Mouse (Mus musculus) forebrain, embryonic 10.5 days (tissue): ENCODE results near the gene Rhag. TPM values are rescaled to one million over a fixed set of nuclear protein-coding genes. Genes with fewer than 3 reads are reported as not detected.

ENCODE experiments used
- DNase-seq: peaks from one replicate; pipeline ENCODE4 v3.0.0-alpha.2; 2017; ENCODE audit warnings: low spot score; ENCODE audit errors: extremely low spot score
- H3K27ac ChIP-seq: fragments of 300-500 bp; sonication (generic); 2 replicates; pipeline ENCODE4 v1.5.1; 2016; ENCODE audit warnings: mild to moderate bottlenecking
- H3K27me3 ChIP-seq: fragments of 300-500 bp; sonication (generic); 2 replicates; pipeline ENCODE4 v1.6.1; 2016; ENCODE audit warnings: mild to moderate bottlenecking; ENCODE audit not compliant: poor library complexity, severe bottlenecking
- H3K36me3 ChIP-seq: fragments of 300-500 bp; sonication (generic); replicated peaks from 2 replicates; pipeline ENCODE4 v1.6.1; 2016; ENCODE audit warnings: mild to moderate bottlenecking, moderate library complexity
- H3K4me1 ChIP-seq: fragments of 300-500 bp; sonication (generic); 2 replicates; pipeline ENCODE4 v1.6.1; 2016
- H3K4me3 ChIP-seq: fragments of 300-500 bp; sonication (generic); 2 replicates; pipeline ENCODE4 v1.5.1; 2016; ENCODE audit warnings: mild to moderate bottlenecking, moderate library complexity
- H3K9me3 ChIP-seq: fragments of 300-500 bp; sonication (generic); 2 replicates; pipeline ENCODE4 v1.6.1; 2016; ENCODE audit warnings: mild to moderate bottlenecking, moderate library complexity
- WGBS: fragments of 180-500 bp; shearing (Covaris S2); methylation state at CpG from one replicate; pipeline ENCODE4 v1.1.7; 2016; 5-methylcytosine and 5-hydroxymethylcytosine counted together
- polyA plus RNA-seq: library from polyadenylated mRNA; unstranded; fragments of >200 nt; fragmentation: Nextera tagmentation; extraction: Ambion mirVana; gene quantifications from 2 replicates; pipeline ENCODE4 v1.2.1, GENCODE M21; 2016

The Rhag gene
- 5.7 and 8.2 TPM in 2 replicates for polyA plus RNA-seq

DNA sequence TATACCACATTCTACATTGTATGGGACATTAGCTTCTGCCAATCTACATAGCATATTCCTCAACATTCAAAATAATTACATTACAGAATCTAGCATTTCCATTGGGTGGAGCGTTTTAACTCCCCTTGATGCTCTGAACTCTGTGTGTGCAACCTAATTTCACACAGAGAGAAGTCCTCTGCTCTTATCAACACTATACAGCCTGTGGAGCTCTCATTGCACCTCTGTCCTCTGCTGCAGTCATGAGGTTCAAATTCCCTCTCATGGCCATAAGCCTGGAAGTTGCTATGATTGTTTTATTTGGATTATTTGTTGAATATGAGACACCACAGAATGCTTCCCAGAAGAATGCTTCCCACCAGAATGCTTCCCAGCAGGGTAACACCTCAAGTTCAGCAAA, at the start of gene Rhag:
Gene Rhag (plus strand): TSS at position 193 of the 400 bp plus-strand sequence.
- no peaks in the 10 kb centered on the region for H3K4me1 ChIP-seq
- H3K27ac ChIP-seq: no peak within 1 kb of the TSS
- no peaks in the 10 kb centered on the region for H3K9me3 ChIP-seq
- no peak for DNase-seq
- H3K27me3 ChIP-seq: no peaks in the 10 kb centered on the region
- H3K36me3 ChIP-seq: no peaks in the 10 kb centered on the region
- H3K4me3 ChIP-seq: no peak within 1 kb of the TSS
- 72% methylated on average over 1 of the region's 1 CpGs for WGBS

DNA sequence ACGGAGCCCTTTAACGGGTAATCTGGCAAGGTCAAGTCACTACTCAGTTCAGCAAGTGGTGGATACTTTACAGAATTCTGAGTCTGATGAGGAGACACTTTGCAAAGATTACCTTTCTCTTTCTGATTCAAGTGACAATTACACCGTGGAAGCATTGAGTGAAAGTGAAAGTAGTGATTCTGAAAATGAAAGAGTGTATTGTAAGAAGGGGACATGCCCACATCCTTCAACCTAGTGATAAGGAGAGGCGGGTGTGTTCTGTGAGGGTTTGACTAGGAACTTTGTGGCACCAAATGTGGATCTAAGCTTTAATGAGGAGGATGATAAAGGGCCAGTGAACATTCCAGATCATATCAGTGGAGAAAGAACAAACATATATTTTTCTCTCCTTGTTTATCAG, 47.3 kb upstream of the Rhag start:
- no peak overlapping the region for H3K27ac ChIP-seq
- no peaks in the 10 kb centered on the region for H3K36me3 ChIP-seq
- no peak overlapping the region for H3K4me3 ChIP-seq
- no peaks in the 10 kb centered on the region for H3K9me3 ChIP-seq
- H3K4me1 ChIP-seq: no peaks in the 10 kb centered on the region
- no peak for DNase-seq
- no peaks in the 10 kb centered on the region for H3K27me3 ChIP-seq
- 84% methylated on average over 4 of the region's 4 CpGs for WGBS

DNA sequence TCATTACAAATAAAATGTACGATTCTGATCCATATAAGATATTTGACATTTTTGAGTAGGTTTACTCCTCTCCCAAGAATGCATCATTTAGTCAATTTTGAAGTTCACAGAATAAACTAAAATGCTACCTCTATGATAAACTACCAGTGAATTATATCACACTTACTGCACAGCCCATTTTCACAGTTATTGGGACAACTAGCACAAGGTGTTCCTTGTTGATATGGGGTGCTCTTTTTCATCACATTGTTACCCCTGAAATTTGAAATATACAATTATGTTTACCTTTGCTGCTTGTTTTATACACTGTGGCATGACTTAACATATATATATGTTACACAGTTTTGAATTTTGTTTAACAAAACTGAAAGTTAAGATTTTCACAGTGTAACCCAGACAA, 43.8 kb upstream of the Rhag start:
- 90% methylated on average over 1 of the region's 1 CpGs for WGBS
- H3K9me3 ChIP-seq: no peaks in the 10 kb centered on the region
- no peak overlapping the region for H3K27ac ChIP-seq
- no peak for DNase-seq
- no peak overlapping the region for H3K4me3 ChIP-seq
- no peaks in the 10 kb centered on the region for H3K27me3 ChIP-seq
- no peaks in the 10 kb centered on the region for H3K4me1 ChIP-seq
- H3K36me3 ChIP-seq: no peaks in the 10 kb centered on the region

DNA sequence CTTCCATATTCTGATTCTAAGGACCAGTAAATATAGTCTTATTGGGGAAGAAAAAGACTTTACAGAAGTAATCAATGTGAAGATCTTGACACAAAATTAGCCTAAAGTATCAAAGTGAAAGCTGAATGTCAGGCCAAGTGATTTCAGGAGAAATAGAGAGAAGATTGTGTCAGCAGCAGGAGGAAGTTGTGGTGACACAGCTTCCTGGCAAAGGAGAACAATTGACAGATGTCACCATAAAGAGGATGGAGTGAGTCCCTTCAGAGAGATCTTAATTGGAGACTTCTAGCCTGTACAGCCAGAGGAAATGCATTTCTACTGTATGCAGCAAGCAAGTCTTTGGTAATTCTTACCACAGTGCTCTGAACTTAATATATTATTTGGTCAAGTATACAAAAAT, 21.0 kb upstream of the Rhag start:
- Histone ChIP-seq H3K4me3 (no peak overlapping the region), H3K27me3 (no peaks in the 10 kb centered on the region), H3K36me3 (no peaks in the 10 kb centered on the region), H3K9me3 (no peaks in the 10 kb centered on the region), H3K4me1 (no peaks in the 10 kb centered on the region), H3K27ac (no peak overlapping the region)
- DNase-seq: no peak

DNA sequence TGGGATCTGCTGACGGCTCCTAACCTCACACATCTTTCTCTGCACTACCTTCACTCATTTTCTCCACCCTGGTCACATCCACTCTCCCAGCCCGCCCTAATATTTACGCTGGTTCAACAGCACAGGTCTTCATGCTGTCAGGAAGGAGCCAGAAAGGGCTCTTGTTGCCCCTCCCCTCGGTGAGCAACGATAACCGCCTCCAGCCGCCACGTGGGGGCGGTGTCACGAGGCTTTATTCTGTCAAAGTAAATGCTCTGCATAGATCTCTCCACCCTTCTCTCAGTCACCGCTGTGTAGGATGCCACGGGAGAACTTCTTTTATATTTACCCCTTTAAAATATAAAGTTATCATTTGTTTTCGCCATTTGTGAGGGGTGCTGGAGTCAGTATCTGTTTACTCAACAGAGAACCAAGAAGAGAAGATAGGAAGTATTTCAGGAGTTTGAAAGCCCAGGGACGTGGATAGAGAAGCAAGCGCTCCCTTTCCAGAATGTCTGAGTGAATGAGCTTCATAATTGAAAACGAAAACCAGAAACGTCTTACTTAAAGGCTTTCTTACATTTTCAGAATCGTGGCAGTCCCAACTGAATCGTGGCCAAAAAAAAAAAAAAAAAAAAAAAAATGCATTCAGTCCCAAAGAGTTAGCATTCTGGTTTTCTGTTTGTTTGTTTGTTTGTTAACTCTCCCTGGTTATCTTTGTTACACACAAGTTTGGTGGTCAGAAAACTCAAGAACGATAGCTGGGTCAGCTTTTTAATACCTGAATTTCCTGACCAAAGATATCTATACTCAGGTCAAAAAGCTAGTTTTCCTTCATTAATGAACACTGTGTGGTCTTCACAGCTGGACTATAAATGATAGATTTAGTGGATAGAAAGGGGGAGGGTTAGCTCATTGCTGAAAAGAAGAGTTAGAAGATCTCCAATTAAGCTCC, 16.7 kb upstream of the Rhag start:
- Histone ChIP-seq H3K4me1 (no peaks in the 10 kb centered on the region), H3K9me3 (no peaks in the 10 kb centered on the region), H3K27me3 (no peaks in the 10 kb centered on the region), H3K36me3 (no peaks in the 10 kb centered on the region), H3K4me3 (no peak overlapping the region), H3K27ac (no peak overlapping the region)
- 65% methylated on average over 20 of the region's 20 CpGs for WGBS
- DNase-seq: peak; percentile 16

DNA sequence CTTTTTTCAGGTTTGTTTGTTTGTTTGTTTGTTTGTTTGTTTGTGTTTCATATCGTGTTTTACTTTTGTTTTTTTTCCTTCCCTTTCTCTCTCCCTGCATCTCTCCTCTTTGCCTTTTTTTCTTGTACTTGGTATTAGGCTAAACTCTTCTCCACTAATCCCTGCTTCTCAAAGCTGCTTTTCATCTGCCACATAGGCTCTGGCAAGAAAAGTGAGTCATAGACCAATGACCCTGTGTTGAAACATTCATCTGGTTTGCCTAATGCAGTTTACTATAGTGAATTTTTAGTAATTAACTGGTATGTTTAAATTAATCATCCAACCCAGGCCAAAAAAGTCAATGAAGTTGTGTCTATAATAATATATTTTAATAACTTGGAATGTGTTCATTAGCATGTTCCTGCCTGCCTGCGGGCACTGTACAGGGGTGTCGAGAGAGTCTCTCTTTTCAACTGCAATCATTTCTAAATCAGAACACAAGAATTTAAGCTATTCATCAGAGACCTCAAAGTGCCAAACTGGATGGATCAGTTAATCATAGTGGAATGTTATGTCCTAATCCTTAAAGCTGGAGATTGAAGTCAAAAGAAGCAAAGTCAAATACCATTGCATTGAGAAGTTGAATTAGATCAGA, 8.1 kb upstream of the Rhag start:
- no peak for DNase-seq
- H3K27me3 ChIP-seq: no peaks in the 10 kb centered on the region

DNA sequence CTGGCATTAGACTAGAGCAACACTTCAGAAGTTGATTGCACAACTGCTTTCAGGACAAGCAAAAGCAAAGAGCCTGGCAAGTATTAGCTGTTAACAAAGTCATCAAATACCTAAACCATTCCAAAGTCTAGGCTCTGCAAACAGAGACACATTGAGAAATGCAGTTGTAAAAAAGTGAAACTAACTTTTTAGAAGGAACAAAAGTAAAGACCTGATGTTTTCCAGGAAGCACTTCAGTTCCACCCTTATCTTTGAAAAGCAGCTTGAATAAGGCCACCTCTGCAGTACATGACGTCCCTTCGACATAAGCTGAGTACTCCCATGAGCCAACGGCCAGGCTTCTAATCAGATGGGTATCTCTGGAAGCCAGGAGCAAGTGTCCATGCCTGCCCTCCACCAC, 4.4 kb upstream of the Rhag start:
- Histone ChIP-seq H3K4me1 (no peaks in the 10 kb centered on the region), H3K4me3 (no peak overlapping the region), H3K27me3 (no peaks in the 10 kb centered on the region), H3K9me3 (no peaks in the 10 kb centered on the region), H3K27ac (no peak overlapping the region), H3K36me3 (no peaks in the 10 kb centered on the region)
- DNase-seq: no peak
- WGBS: 79% methylated on average over 3 of the region's 3 CpGs

More for the DNA sequence above, 8.1 kb upstream of the Rhag start:
- H3K9me3 ChIP-seq: no peaks in the 10 kb centered on the region
- H3K4me3 ChIP-seq: no peak overlapping the region
- H3K36me3 ChIP-seq: no peaks in the 10 kb centered on the region
- no peak overlapping the region for H3K27ac ChIP-seq
- no peaks in the 10 kb centered on the region for H3K4me1 ChIP-seq
- WGBS: 91% methylated on average over 3 of the region's 3 CpGs

DNA sequence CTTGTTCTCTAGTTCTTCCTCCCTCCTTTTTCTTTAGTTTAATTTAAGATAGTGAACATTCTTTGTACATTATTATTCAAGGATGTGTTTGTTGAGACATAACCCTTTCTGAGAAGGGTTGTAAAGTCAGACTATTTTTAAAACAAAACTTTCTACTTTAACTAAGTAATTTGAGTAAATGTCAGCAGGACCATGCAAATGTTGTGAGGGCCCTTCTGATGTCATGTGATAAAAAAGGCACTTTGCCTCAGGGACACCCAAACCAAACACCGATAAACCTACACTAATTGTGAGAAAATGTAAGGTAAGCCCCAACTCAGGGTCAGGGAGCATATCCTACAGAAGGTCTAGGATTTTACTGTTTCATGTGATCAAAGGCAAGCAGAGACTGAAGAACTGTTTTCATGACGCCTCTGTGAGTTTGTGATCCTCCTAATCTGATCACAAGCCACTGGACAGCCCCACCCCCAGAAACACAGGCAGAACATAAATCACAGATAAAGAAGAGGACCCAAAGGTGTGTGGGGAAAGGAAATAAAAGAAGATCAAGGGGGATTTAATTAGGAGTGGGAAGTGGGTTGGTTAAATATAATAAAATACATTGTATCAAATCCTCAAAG, 3.9 kb upstream of the Rhag start, which contains the start of gene Crisp2:
Gene Crisp2 (minus strand): TSS at position 51 of the 620 bp plus-strand sequence.
- H3K27me3 ChIP-seq: no peaks in the 10 kb centered on the region
- H3K36me3 ChIP-seq: no peaks in the 10 kb centered on the region
- H3K4me3 ChIP-seq: no peak within 1 kb of the TSS
- H3K9me3 ChIP-seq: no peaks in the 10 kb centered on the region
- no peaks in the 10 kb centered on the region for H3K4me1 ChIP-seq
- WGBS: 62% methylated on average over 2 of the region's 2 CpGs
- DNase-seq: no peak
- H3K27ac ChIP-seq: no peak within 1 kb of the TSS

DNA sequence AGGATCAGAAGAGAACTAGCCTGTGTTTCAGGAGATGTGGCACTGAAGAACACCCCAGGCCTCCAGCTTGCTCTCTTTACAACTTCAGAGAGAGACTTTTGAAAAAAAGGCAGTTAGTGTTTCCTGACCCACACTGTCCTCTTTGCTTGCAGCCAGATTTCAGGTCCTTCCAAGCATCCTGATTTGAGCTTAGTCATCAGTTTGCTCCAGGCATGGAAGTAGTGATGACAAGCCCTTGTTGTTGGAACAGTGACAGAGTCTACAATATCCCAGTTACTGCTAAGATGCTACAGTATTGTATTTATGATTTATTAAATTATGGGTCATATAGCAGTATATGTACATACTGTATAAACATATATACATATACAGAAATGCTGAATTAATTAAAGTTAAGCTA, 2.9 kb upstream of the Rhag start:
- no peak for DNase-seq

DNA sequence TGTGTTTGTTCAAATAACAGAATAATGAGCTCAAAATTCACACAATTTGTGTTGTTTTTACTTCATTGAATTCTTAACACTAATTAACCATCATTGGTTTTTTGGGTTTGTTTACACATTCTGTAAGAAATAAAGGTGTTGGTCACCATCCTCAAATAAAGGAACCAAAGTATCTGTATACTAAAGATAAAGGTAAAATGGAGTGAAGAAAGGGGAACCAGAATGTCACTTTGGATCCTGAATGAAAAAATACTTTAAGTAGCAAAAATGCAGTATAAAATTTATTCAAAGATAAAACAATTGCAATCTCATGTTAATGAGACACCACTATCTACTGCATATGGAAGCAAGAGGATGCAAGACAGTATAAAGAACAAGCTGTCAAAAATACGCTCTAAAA, 634 bp downstream of the Rhag start:
- H3K9me3 ChIP-seq: no peaks in the 10 kb centered on the region
- H3K4me3 ChIP-seq: no peak overlapping the region
- H3K27ac ChIP-seq: no peak overlapping the region
- no peaks in the 10 kb centered on the region for H3K36me3 ChIP-seq
- H3K4me1 ChIP-seq: no peaks in the 10 kb centered on the region
- no peaks in the 10 kb centered on the region for H3K27me3 ChIP-seq
- DNase-seq: no peak
- 94% methylated on average over 1 of the region's 1 CpGs for WGBS

More for the DNA sequence above, 2.9 kb upstream of the Rhag start:
- Histone ChIP-seq H3K9me3 (no peaks in the 10 kb centered on the region), H3K4me1 (no peaks in the 10 kb centered on the region), H3K4me3 (no peak overlapping the region), H3K27ac (no peak overlapping the region), H3K36me3 (no peaks in the 10 kb centered on the region), H3K27me3 (no peaks in the 10 kb centered on the region)

DNA sequence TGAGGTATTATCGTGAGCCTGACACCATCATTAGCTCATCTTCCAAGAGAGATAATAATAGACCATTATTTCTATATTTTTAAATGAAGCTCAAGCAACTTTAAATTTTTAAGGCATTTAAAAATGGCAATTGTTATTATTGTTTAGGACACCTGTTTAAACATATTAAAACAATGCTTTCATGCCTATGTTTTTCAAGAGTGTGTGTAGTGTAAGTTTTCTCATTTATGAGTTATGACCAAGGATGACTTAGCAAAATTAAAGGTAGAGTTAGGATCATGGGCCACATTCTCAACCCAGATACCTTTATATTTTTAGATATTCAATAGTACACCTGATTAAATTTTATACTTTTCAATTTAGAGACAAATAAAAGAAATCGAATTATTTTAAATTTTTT, 1.3 kb downstream of the Rhag start:
- no peak overlapping the region for H3K4me3 ChIP-seq
- no peak overlapping the region for H3K27ac ChIP-seq
- 79% methylated on average over 2 of the region's 2 CpGs for WGBS
- no peaks in the 10 kb centered on the region for H3K27me3 ChIP-seq
- H3K4me1 ChIP-seq: no peaks in the 10 kb centered on the region
- H3K9me3 ChIP-seq: no peaks in the 10 kb centered on the region
- no peak for DNase-seq
- H3K36me3 ChIP-seq: no peaks in the 10 kb centered on the region

DNA sequence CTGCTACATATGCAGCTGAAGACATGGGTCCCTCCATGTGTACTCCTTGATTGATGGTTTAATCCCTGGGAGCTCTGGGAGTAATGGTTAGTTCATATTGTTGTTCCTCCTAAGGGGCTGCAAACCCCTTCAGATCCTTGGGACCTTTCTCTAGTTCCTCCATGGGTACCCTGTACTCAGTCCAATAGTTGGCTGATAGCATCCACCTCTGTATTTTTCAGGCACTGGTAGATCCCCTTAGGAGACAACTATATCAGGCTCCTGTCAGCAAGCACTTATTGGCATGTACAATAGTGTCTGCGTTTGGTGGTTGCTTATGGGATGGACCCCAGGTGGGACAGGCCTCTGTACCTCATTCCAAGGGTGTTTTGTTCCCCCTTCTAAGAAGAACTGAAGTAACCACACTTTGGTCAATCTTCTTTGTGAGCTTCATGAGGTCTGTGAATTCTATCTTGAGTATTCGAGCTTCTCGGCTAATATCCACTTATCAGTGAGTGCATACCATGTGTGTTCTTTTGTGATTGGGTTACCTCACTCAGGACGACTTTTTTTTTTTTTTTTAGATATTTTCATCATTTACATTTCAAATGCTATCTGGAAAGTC, 6.5 kb downstream of the Rhag start:
- H3K4me1 ChIP-seq: no peaks in the 10 kb centered on the region
- no peak for DNase-seq
- H3K27ac ChIP-seq: no peak overlapping the region
- H3K27me3 ChIP-seq: no peaks in the 10 kb centered on the region
- WGBS: 85% methylated on average over 4 of the region's 4 CpGs
- no peak overlapping the region for H3K4me3 ChIP-seq
- no peaks in the 10 kb centered on the region for H3K9me3 ChIP-seq
- H3K36me3 ChIP-seq: no peaks in the 10 kb centered on the region

DNA sequence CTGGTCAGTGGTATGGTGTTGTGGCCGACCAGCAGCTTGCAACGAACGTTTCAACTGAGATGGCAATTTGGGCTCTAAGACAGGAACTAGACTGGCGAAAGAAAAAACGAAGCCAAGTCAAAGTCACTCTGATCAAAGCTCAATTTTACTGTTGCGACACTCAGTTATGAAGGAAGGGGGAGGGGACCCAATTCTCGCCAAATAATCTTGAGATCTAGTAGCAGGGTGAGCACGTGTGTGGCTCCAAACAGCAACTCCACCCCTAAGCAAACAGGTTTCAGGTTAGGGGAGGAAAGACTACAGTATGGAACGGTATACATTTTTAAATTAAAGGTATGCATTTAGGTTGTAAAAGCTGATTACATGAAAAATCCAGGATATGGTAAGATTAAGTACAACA, 10.6 kb downstream of the Rhag start:
- 91% methylated on average over 9 of the region's 9 CpGs for WGBS
- Histone ChIP-seq H3K4me3 (no peak overlapping the region), H3K9me3 (no peaks in the 10 kb centered on the region), H3K4me1 (no peaks in the 10 kb centered on the region), H3K27ac (no peak overlapping the region), H3K27me3 (no peaks in the 10 kb centered on the region), H3K36me3 (no peaks in the 10 kb centered on the region)
- DNase-seq: no peak
